Mouse (Mus musculus) liver, embryonic 11.5 days (tissue): ENCODE results near the gene Fkbp5. TPM values are rescaled to one million over a fixed set of nuclear protein-coding genes. Genes with fewer than 3 reads are reported as not detected.

Experiments used
- ATAC-seq: fragments of 200-750 bp; cut with Nextera tagmentation; replicated peaks from 2 replicates; pipeline ENCODE4 v1.8.0; 2017; ENCODE audit warnings: moderate number of reproducible peaks, mild to moderate bottlenecking, moderate TSS enrichment, moderate library complexity; ENCODE audit not compliant: low FRiP score
- DNase-seq: peaks from one replicate; pipeline ENCODE4 v3.0.0-alpha.2; 2017; ENCODE audit warnings: low spot score
- H3K27ac ChIP-seq: fragments of 300-500 bp; sonication (generic); 2 replicates; pipeline ENCODE4 v1.5.1; 2014; ENCODE audit warnings: mild to moderate bottlenecking, low read depth, low read length, control low read depth
- H3K27me3 ChIP-seq: fragments of 300-500 bp; sonication (generic); replicated peaks from 2 replicates; pipeline ENCODE4 v1.6.1; 2014; ENCODE audit warnings: low read length, mixed read lengths; ENCODE audit not compliant: control insufficient read depth, insufficient read depth
- H3K36me3 ChIP-seq: fragments of 300-500 bp; sonication (generic); 2 replicates; pipeline ENCODE4 v1.6.1; 2014; ENCODE audit warnings: mild to moderate bottlenecking, low read length, moderate library complexity, mixed read lengths; ENCODE audit not compliant: control insufficient read depth, insufficient read depth
- H3K4me1 ChIP-seq: fragments of 300-500 bp; sonication (generic); replicated peaks from 2 replicates; pipeline ENCODE4 v1.6.1; 2014; ENCODE audit warnings: low read length, mixed read lengths; ENCODE audit not compliant: control insufficient read depth, insufficient read depth
- H3K4me2 ChIP-seq: fragments of 300-500 bp; sonication (generic); 2 replicates; pipeline ENCODE4 v1.6.1; 2014; ENCODE audit warnings: mild to moderate bottlenecking, control low read depth, moderate library complexity
- H3K4me3 ChIP-seq: fragments of 300-500 bp; sonication (generic); 2 replicates; pipeline ENCODE4 v1.5.1; 2014; ENCODE audit warnings: low read depth, low read length, control low read depth
- H3K9ac ChIP-seq: fragments of 300-500 bp; sonication (generic); 2 replicates; pipeline ENCODE4 v1.6.1; 2014; ENCODE audit warnings: low read depth, low read length, control low read depth
- H3K9me3 ChIP-seq: fragments of 300-500 bp; sonication (generic); 2 replicates; pipeline ENCODE4 v1.6.1; 2016; ENCODE audit warnings: low read length, inconsistent platforms, mixed read lengths; ENCODE audit not compliant: control insufficient read depth
- WGBS: fragments of 180-500 bp; shearing (Covaris S2); extraction: QIAGEN DNeasy Blood & Tissue Kit; methylation state at CpG from one replicate; pipeline ENCODE4 v1.1.7; 2014; 5-methylcytosine and 5-hydroxymethylcytosine counted together
- polyA plus RNA-seq: library from polyadenylated mRNA; unstranded; fragments of >200 nt; fragmentation: Nextera tagmentation; extraction: Ambion mirVana; gene quantifications from 2 replicates; pipeline ENCODE4 v1.2.1, GENCODE M21; 2014

Gene Fkbp5
- polyA plus RNA-seq, 1 experiment from 2014 or later, result 10.1 TPM

- Histone ChIP-seq H3K4me1 (peaks cover 12% of the 10 kb centered on the region; the same call in 1 of the 2 replicates), H3K9ac (no peak overlapping the region), H3K9me3 (no peaks in the 10 kb centered on the region), H3K4me2 (peak overlapping the region; percentile 87; the same call in 1 of the 2 replicates), H3K4me3 (no peak overlapping the region), H3K36me3 (no peaks in the 10 kb centered on the region), H3K27ac (peak overlapping the region; percentile 72; the same call in 1 of the 2 replicates), H3K27me3 (no peaks in the 10 kb centered on the region)
- ATAC-seq (no peak), DNase-seq (no peak)
- WGBS, result 72% methylated on average over 6 of the region's 6 CpGs
Measured at GRCm38 (mm10) chr17:28486720-28487119, 30.6 kb downstream of the Fkbp5 start.

GRCm38 (mm10) chr17:28485977-28486400, 31.3 kb downstream of the Fkbp5 start:
- ATAC-seq (peak; percentile 99), DNase-seq (peak; percentile 98)
- Histone ChIP-seq H3K9ac (peak overlapping the region; percentile 83), H3K4me1 (peaks cover 12% of the 10 kb centered on the region; the same call in 1 of the 2 replicates), H3K27ac (peak overlapping the region; percentile 72), H3K27me3 (no peaks in the 10 kb centered on the region), H3K4me2 (peak overlapping the region; percentile 87), H3K36me3 (no peaks in the 10 kb centered on the region), H3K9me3 (no peaks in the 10 kb centered on the region), H3K4me3 (peak overlapping the region; percentile 92)
- WGBS, result 0% methylated on average over 43 of the region's 58 CpGs

DNA sequence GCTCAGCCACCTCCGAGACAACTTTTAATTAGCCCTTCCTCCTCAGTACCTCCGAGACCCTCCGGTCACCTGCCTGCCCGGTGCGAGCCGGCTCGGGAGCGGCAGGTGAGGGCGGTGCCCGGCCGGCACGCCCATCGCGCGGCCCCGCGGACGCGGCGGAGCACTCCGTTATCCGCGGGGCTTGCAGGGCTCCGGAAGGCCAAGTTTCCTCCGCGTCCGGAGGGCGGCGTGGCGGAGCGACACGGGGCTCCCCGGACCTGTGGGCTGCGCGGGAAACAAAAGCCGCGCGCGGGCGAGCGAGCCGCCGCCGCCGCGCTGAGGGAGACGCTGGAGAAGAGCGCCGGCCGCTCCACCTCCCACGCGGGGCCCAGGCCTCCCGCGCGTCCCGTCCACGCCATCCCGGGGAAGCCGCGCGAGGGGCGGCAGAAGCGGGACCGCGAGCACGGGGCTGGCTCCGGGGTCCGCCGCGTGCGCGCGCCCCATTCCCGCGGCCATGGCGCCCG, 31.8 kb downstream of the Fkbp5 start:
- peak overlapping the region; percentile 92 for H3K4me3 ChIP-seq
- ATAC-seq (peak; percentile 26), DNase-seq (no peak)
- peak overlapping the region; percentile 83 for H3K9ac ChIP-seq
- H3K4me2 ChIP-seq, result peak overlapping the region; percentile 87
- H3K36me3 ChIP-seq, result no peaks in the 10 kb centered on the region
- H3K27me3 ChIP-seq, result no peaks in the 10 kb centered on the region
- peak overlapping the region; percentile 72 for H3K27ac ChIP-seq
- under 1% methylated on average over 72 of the region's 77 CpGs for WGBS
- no peaks in the 10 kb centered on the region for H3K9me3 ChIP-seq
- H3K4me1 ChIP-seq, result peaks cover 12% of the 10 kb centered on the region; the same call in 1 of the 2 replicates

DNA sequence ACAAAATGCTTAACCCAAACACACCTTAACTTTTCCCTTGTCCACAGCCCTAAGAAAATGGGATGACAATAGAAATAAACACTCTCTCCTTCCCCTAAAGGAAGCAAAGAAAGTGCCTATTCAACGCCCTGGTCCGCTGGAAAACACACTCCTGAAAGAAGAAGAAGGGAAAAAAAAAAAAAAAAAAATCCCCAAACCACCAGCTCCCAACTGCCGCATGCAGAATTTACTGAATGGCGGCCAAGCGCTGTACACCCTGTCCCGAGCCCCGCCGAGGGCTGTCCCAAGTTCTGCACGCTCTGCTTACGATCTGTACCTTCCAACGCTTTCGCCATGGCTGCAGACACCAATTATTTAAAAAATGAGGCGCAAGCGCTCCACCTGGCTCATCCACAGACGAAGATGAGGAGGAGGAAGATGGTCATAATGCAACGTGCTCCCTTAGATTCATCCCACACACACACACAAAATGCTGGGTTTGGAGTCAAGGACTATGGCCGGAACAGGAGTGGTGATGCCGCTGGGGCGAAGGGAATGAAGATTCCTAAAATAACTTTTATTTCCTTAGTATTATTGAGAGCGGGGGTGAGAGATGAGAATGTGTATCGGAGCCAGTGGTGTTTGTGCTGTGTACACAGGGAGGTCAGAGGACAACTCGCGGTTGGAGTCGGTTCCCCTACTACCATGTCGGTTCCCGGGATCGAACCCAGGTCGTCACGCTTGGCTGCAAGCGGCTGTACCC, 32.5 kb downstream of the Fkbp5 start:
- Histone ChIP-seq H3K27ac (peak overlapping the region; percentile 72; the same call in 1 of the 2 replicates), H3K9me3 (no peaks in the 10 kb centered on the region), H3K36me3 (no peaks in the 10 kb centered on the region), H3K9ac (peak overlapping the region; percentile 83), H3K4me1 (peaks cover 12% of the 10 kb centered on the region; the same call in 1 of the 2 replicates), H3K27me3 (no peaks in the 10 kb centered on the region), H3K4me2 (peak overlapping the region; percentile 87), H3K4me3 (peak overlapping the region; percentile 92)
- WGBS, result 9% methylated on average over 30 of the region's 30 CpGs
- peak; percentile 74 for DNase-seq
- 0 out of 2 replicates have a peak, but pooled peaks have one; percentile 6 for ATAC-seq

GRCm38 (mm10) chr17:28477421-28477820, 39.9 kb downstream of the Fkbp5 start:
- Histone ChIP-seq H3K36me3 (no peaks in the 10 kb centered on the region), H3K9me3 (no peaks in the 10 kb centered on the region), H3K4me3 (no peak overlapping the region), H3K4me1 (no peaks in the 10 kb centered on the region), H3K27me3 (no peaks in the 10 kb centered on the region), H3K9ac (no peak overlapping the region), H3K27ac (no peak overlapping the region), H3K4me2 (no peak overlapping the region)
- DNase-seq (no peak), ATAC-seq (no peak)
- WGBS, result 88% methylated on average over 8 of the region's 8 CpGs

GRCm38 (mm10) chr17:28476441-28476840, 40.9 kb downstream of the Fkbp5 start:
- Histone ChIP-seq H3K9me3 (no peaks in the 10 kb centered on the region), H3K27me3 (no peaks in the 10 kb centered on the region), H3K9ac (no peak overlapping the region), H3K4me2 (no peak overlapping the region), H3K4me1 (no peaks in the 10 kb centered on the region), H3K4me3 (no peak overlapping the region), H3K36me3 (no peaks in the 10 kb centered on the region), H3K27ac (no peak overlapping the region)
- no peak for ATAC-seq
- no peak for DNase-seq

DNA sequence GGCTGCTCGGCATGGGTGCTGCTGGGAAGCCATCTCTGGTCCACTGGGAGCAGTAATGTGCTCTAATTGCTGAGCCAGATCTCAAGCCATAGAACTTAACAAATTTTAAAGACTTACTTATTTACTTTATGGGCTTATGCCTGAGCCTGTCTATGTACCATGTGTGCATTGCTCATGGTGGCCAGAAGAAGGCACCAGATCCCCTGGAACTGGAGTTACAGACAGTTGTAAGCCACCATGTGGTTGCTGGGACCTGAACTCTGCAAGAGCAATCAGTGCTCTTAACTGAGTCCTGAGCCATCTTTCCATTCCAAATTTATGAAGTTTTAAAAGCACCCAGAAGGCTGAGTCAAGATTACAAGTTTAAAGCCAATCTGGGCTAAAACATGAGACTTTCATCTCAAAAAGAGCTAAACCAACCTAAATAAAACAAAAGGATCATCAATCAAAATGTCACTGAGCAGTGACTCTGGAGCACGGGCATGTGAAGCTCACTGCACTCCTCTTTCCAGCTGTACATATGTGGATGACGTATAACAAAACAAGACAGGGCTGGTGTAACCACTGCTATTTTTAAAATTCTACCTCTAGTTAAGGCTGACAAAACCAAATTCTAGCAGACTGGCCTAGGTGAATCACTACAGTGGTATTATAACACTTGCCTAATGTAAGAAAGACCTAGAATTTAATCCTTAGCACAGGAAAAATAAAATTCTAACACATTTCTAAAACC, 41.6 kb downstream of the Fkbp5 start:
- H3K36me3 ChIP-seq, result no peaks in the 10 kb centered on the region
- H3K27ac ChIP-seq, result no peak overlapping the region
- ATAC-seq, result no peak
- DNase-seq, result no peak
- no peaks in the 10 kb centered on the region for H3K9me3 ChIP-seq
- WGBS, result 73% methylated on average over 3 of the region's 3 CpGs
- no peak overlapping the region for H3K4me2 ChIP-seq
- no peaks in the 10 kb centered on the region for H3K27me3 ChIP-seq
- H3K4me3 ChIP-seq, result no peak overlapping the region
- H3K4me1 ChIP-seq, result no peaks in the 10 kb centered on the region
- no peak overlapping the region for H3K9ac ChIP-seq

DNA sequence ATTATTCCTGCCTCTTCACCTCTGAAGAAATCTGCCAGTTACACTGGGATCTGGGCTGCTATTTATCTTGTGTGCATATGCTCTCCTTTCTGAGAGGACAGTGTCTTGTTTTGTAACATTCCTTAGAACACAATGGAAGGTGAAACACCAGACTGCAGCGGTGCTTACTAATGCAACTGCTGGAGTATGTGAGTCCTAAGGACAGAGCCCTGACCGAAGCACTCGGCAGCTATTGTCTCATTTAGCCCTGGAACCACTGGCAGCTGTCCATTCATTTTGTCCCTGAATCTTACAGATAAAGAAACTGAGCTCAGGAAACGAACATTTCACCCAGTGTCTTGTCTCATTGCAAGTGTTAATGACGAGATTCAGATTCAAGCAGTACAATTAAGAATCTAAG, 44.6 kb downstream of the Fkbp5 start:
- H3K9me3 ChIP-seq, result no peaks in the 10 kb centered on the region
- no peak overlapping the region for H3K4me3 ChIP-seq
- ATAC-seq, result no peak
- H3K9ac ChIP-seq, result no peak overlapping the region
- no peaks in the 10 kb centered on the region for H3K36me3 ChIP-seq
- H3K27me3 ChIP-seq, result no peaks in the 10 kb centered on the region
- WGBS, result 62% methylated on average over 5 of the region's 5 CpGs
- DNase-seq, result no peak
- H3K27ac ChIP-seq, result no peak overlapping the region
- H3K4me2 ChIP-seq, result no peak overlapping the region
- peaks cover 6% of the 10 kb centered on the region; the same call in 1 of the 2 replicates for H3K4me1 ChIP-seq
